Mouse (Mus musculus): ENCODE results near the gene Gnpat. TPM values are rescaled to one million over a fixed set of nuclear protein-coding genes. Genes with fewer than 3 reads are reported as not detected.

Gnpat gene
- total and polyA plus RNA-seq, 3 experiments = 74.3 to 637 (median 117) TPM

- peak; percentile 93 for DNase-seq (ENCODE audit: low read depth, low spot score)
- Histone ChIP-seq H3K9ac (ENCODE audit: control insufficient read depth, low read depth, low read length, poor library complexity, severe bottlenecking) (peak overlapping the region; percentile 9; the same call in 1 of the 2 replicates), H3K36me3 (ENCODE audit: control insufficient read depth in 1 of 2, insufficient read depth in 2 of 2, low read length in 2 of 2) (peaks cover 18 to 26% of the 10 kb centered on the region in 2 experiments), H3K4me3 (ENCODE audit: control insufficient read depth in 1 of 2, insufficient read depth in 1 of 2, low read depth in 2 of 2, low read length in 2 of 2) (no peak overlapping the region), H3K27me3 (ENCODE audit: control insufficient read depth in 1 of 2, insufficient read depth in 2 of 2, low read length in 2 of 2) (no peaks in the 10 kb centered on the region), H3K27ac (ENCODE audit: control insufficient read depth, low read depth, low read length) (peak overlapping the region; percentile 66), H3K4me1 (ENCODE audit: control insufficient read depth in 1 of 2, insufficient read depth in 2 of 2, low read length in 2 of 2) (peaks cover 8 to 17% of the 10 kb centered on the region in 2 experiments), H3K9me3 (replicated peaks; ENCODE audit: insufficient read depth, low read length) (no peaks in the 10 kb centered on the region), H3K79me2 (ENCODE audit: control insufficient read depth, insufficient read depth, low read length, poor library complexity) (no peaks in the 10 kb centered on the region; the same call in 1 of the 2 replicates)
- no peak for TF ChIP-seq UBTF (IDR thresholded peaks at IDR 0.05; ENCODE audit: borderline replicate concordance, insufficient read depth, low read depth, low read length)
- TF ChIP-seq ZC3H11A (IDR thresholded peaks at IDR 0.05; ENCODE audit: low read depth, low read length) = no peak
- no peak for TF ChIP-seq POLR2AphosphoS2 (IDR thresholded peaks at IDR 0.05; ENCODE audit: low read length)
- TF ChIP-seq E2F4 (IDR thresholded peaks at IDR 0.05; ENCODE audit: borderline replicate concordance, low read depth, low read length) = no peak
- TF ChIP-seq KAT2A (conservative IDR thresholded peaks at IDR 0.05; ENCODE audit: low read depth, low read length) = no peak
- TF ChIP-seq EP300 (IDR thresholded peaks at IDR 0.05; ENCODE audit: low read depth in 1 of 2, low read length in 2 of 2) = peak; percentile 78 to 79
- TF ChIP-seq ZKSCAN1 (IDR thresholded peaks at IDR 0.05; ENCODE audit: low read depth, low read length) = no peak
- peak; percentile 80 for TF ChIP-seq TCF12 (IDR thresholded peaks at IDR 0.05; ENCODE audit: low read depth, low read length)
- TF ChIP-seq MYB (IDR thresholded peaks at IDR 0.05; ENCODE audit: low read depth, low read length) = no peak
- no peak for TF ChIP-seq ZNF384 (IDR thresholded peaks at IDR 0.05; ENCODE audit: low read depth, low read length)
- TF ChIP-seq MAX (IDR thresholded peaks at IDR 0.05; ENCODE audit: low read length) = peak; percentile 88
- no peak for TF ChIP-seq CHD1 (IDR thresholded peaks at IDR 0.05; ENCODE audit: low read depth, low read length)
- TF ChIP-seq MYC (IDR thresholded peaks at IDR 0.05; ENCODE audit: low read depth, low read length) = peak; percentile 77
- no peak for TF ChIP-seq NELFE (IDR thresholded peaks at IDR 0.05; ENCODE audit: low read depth, low read length)
- TF ChIP-seq CTCF (IDR thresholded peaks at IDR 0.05 in 2 of 3, conservative IDR thresholded peaks at IDR 0.05 in 1 of 3; ENCODE audit: control insufficient read depth in 1 of 3, insufficient read depth in 1 of 3, low read depth in 2 of 3, low read length in 3 of 3, poor library complexity in 1 of 3, severe bottlenecking in 1 of 3) = no peak
- no peak for TF ChIP-seq USF1 (IDR thresholded peaks at IDR 0.05; ENCODE audit: low read depth, low read length)
- peak; percentile 87 for TF ChIP-seq ETS1 (IDR thresholded peaks at IDR 0.05; ENCODE audit: low read depth, low read length)
- TF ChIP-seq GABPA (IDR thresholded peaks at IDR 0.05; ENCODE audit: low read depth, low read length) = no peak
- no peak for TF ChIP-seq HCFC1 (IDR thresholded peaks at IDR 0.05; ENCODE audit: low read depth, low read length)
- TF ChIP-seq MEF2A (IDR thresholded peaks at IDR 0.05; ENCODE audit: extremely low read depth, insufficient replicate concordance, low read depth, low read length, poor library complexity, severe bottlenecking) = no peak
- peak; percentile 90 for TF ChIP-seq GATA1 (IDR thresholded peaks at IDR 0.05; ENCODE audit: low read depth, low read length)
- no peak for TF ChIP-seq ELF1 (IDR thresholded peaks at IDR 0.05; ENCODE audit: low read depth, low read length)
- no peak for TF ChIP-seq ZMIZ1 (IDR thresholded peaks at IDR 0.05; ENCODE audit: low read depth, low read length)
- TF ChIP-seq SIN3A (IDR thresholded peaks at IDR 0.05; ENCODE audit: low read length) = peak; percentile 80
- TF ChIP-seq SMC3 (IDR thresholded peaks at IDR 0.05; ENCODE audit: low read depth, low read length) = no peak
- peak; percentile 85 for TF ChIP-seq RCOR1 (IDR thresholded peaks at IDR 0.05; ENCODE audit: low read depth, low read length)
- TF ChIP-seq JUND (IDR thresholded peaks at IDR 0.05; ENCODE audit: low read depth, low read length) = no peak
- no peak for TF ChIP-seq POLR2A (IDR thresholded peaks at IDR 0.05; ENCODE audit: control insufficient read depth in 1 of 2, insufficient read depth in 1 of 2, low read depth in 1 of 2, low read length in 2 of 2, poor library complexity in 1 of 2)
- no peak for TF ChIP-seq TBP (IDR thresholded peaks at IDR 0.05; ENCODE audit: low read depth, low read length)
- no peak for TF ChIP-seq CHD2 (IDR thresholded peaks at IDR 0.05; ENCODE audit: low read length)
- TF ChIP-seq USF2 (IDR thresholded peaks at IDR 0.05; ENCODE audit: borderline replicate concordance in 1 of 2, insufficient read depth in 1 of 2, low read depth in 1 of 2, low read length in 2 of 2) = no peak
- peak; percentile 68 for TF ChIP-seq MXI1 (IDR thresholded peaks at IDR 0.05; ENCODE audit: low read depth, low read length)
- no peak for TF ChIP-seq BHLHE40 (IDR thresholded peaks at IDR 0.05; ENCODE audit: borderline replicate concordance, low read depth, low read length)
- no peak for TF ChIP-seq POLR2AphosphoS5 (IDR thresholded peaks at IDR 0.05; ENCODE audit: borderline replicate concordance, low read depth, low read length)
- peak; percentile 65 for TF ChIP-seq TAL1 (IDR thresholded peaks at IDR 0.05; ENCODE audit: low read length)
- no peak for TF ChIP-seq MAZ (IDR thresholded peaks at IDR 0.05; ENCODE audit: low read depth, low read length)
- TF ChIP-seq MAFK (IDR thresholded peaks at IDR 0.05; ENCODE audit: borderline replicate concordance, low read depth, low read length) = no peak
Observed at GRCm38 (mm10) chr8:124878946-124879526, 16.2 kb downstream of the Gnpat start.

Data from MEL (cell line).